Mouse (Mus musculus) MEL (cell line): Measurements from ENCODE around the gene Galnt3.

Experiments
- CTCF ChIP-seq, 3 experiments: IDR thresholded peaks in 2 of 3; conservative IDR thresholded peaks in 1 of 3; 2 replicates each; pipeline ENCODE4 v1.5.1; 2011 to 2012; ENCODE audit warnings: low read length in 3 of 3, low read depth in 2 of 3, mild to moderate bottlenecking in 2 of 3, improper control_type of control experiment in 1 of 3, inconsistent platforms in 1 of 3, mixed read lengths in 1 of 3, moderate library complexity in 1 of 3; ENCODE audit not compliant: control insufficient read depth in 1 of 3, insufficient read depth in 1 of 3, poor library complexity in 1 of 3, severe bottlenecking in 1 of 3
- E2F4 ChIP-seq: IDR thresholded peaks from 2 replicates; pipeline ENCODE4 v1.6.1; 2011; ENCODE audit warnings: low read depth, low read length, improper control_type of control experiment, borderline replicate concordance
- ETS1 ChIP-seq: IDR thresholded peaks from 2 replicates; pipeline ENCODE4 v1.6.1; 2012; ENCODE audit warnings: low read depth, mild to moderate bottlenecking, inconsistent platforms, low read length, improper control_type of control experiment, moderate library complexity
- JUND ChIP-seq: IDR thresholded peaks from 2 replicates; pipeline ENCODE4 v1.6.1; 2011; ENCODE audit warnings: low read depth, mild to moderate bottlenecking, improper control_type of control experiment, low read length
- MAFK ChIP-seq: IDR thresholded peaks from 2 replicates; pipeline ENCODE4 v1.6.1; 2011; ENCODE audit warnings: low read depth, mild to moderate bottlenecking, low read length, improper control_type of control experiment, borderline replicate concordance
- POLR2A ChIP-seq, 2 experiments: IDR thresholded peaks; 2 replicates each; pipeline ENCODE4 v1.6.1; 2011 to 2012; ENCODE audit warnings: low read length in 2 of 2, mild to moderate bottlenecking in 2 of 2, control low read depth in 1 of 2, improper control_type of control experiment in 1 of 2, low read depth in 1 of 2, moderate library complexity in 1 of 2; ENCODE audit not compliant: control insufficient read depth in 1 of 2, insufficient read depth in 1 of 2, poor library complexity in 1 of 2

- TF ChIP-seq MAFK (no peak), POLR2A (IDR thresholded peaks at IDR 0.05; ENCODE audit: control insufficient read depth in 1 of 2, insufficient read depth in 1 of 2, low read depth in 1 of 2, low read length in 2 of 2, poor library complexity in 1 of 2) (no peak), ETS1 (no peak), JUND (no peak), CTCF (IDR thresholded peaks at IDR 0.05 in 2 of 3, conservative IDR thresholded peaks at IDR 0.05 in 1 of 3; ENCODE audit: control insufficient read depth in 1 of 3, insufficient read depth in 1 of 3, low read depth in 2 of 3, low read length in 3 of 3, poor library complexity in 1 of 3, severe bottlenecking in 1 of 3) (no peak), E2F4 (no peak)
Measured at GRCm38 (mm10) chr2:66080731-66081130, 44.1 kb downstream of the Galnt3 start.
